Mouse (Mus musculus) stomach, embryonic 15.5 days (tissue): ENCODE results near the gene Mrps2. TPM values are rescaled to one million over a fixed set of nuclear protein-coding genes. Genes with fewer than 3 reads are reported as not detected.
"Not testable (repeated sequence)": the region's sequence is repeated elsewhere in the genome, so short reads cannot be mapped to it uniquely, and the experiment has no call there.

Experiments used
- ATAC-seq: fragments of 200-750 bp; cut with Nextera tagmentation; 2 replicates; pipeline ENCODE4 v1.8.0; 2017; ENCODE audit warnings: low read depth, moderate number of reproducible peaks, moderate TSS enrichment; ENCODE audit not compliant: insufficient read depth, low FRiP score
- H3K27ac ChIP-seq: fragments of 300-500 bp; sonication (generic); 2 replicates; pipeline ENCODE4 v1.5.1; 2015; ENCODE audit warnings: mild to moderate bottlenecking, inconsistent platforms
- H3K27me3 ChIP-seq: fragments of 300-500 bp; sonication (generic); replicated peaks from 2 replicates; pipeline ENCODE4 v1.6.1; 2015; ENCODE audit warnings: inconsistent platforms
- H3K36me3 ChIP-seq: fragments of 300-500 bp; sonication (generic); 2 replicates; pipeline ENCODE4 v1.6.1; 2015; ENCODE audit warnings: inconsistent platforms
- H3K4me1 ChIP-seq: fragments of 300-500 bp; sonication (generic); 2 replicates; pipeline ENCODE4 v1.6.1; 2015; ENCODE audit warnings: inconsistent platforms
- H3K4me2 ChIP-seq: fragments of 300-500 bp; sonication (generic); 2 replicates; pipeline ENCODE4 v1.6.1; 2015; ENCODE audit warnings: mild to moderate bottlenecking, inconsistent platforms
- H3K4me3 ChIP-seq: fragments of 300-500 bp; sonication (generic); replicated peaks from 2 replicates; pipeline ENCODE4 v1.5.1; 2015; ENCODE audit warnings: inconsistent platforms
- H3K9ac ChIP-seq: fragments of 300-500 bp; sonication (generic); 2 replicates; pipeline ENCODE4 v1.6.1; 2015; ENCODE audit warnings: inconsistent platforms
- H3K9me3 ChIP-seq: fragments of 300-500 bp; sonication (generic); 2 replicates; pipeline ENCODE4 v1.6.1; 2016; ENCODE audit warnings: inconsistent platforms
- WGBS: fragments of 180-500 bp; shearing (Covaris S2); methylation state at CpG from one replicate; pipeline ENCODE4 v1.1.7; 2015; 5-methylcytosine and 5-hydroxymethylcytosine counted together
- polyA plus RNA-seq: library from polyadenylated mRNA; unstranded; fragments of >200 nt; fragmentation: Nextera tagmentation; extraction: Ambion mirVana; gene quantifications from 2 replicates; pipeline ENCODE4 v1.2.1, GENCODE M21; 2015

Gene Mrps2
- polyA plus RNA-seq, 1 experiment from 2014 or later, result 51.8 TPM

DNA sequence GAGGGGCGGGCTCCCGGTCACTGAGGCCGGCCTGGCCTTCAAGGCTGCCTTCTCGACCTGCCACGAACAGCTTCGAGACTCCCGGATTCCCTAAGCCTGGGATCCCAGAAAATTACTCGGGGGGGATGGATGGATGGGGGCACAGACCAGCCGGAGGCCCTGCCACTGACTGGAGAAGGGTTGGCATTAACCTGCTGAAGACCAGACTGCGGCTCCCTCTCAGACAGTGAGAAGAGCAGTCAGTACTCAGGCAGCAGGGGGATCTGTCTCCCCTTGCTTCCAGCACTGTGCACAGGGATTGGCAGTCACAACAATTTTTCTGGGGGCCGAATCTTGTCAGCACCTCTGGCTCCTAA lies 20.6 kb upstream of the Mrps2 start:
- peak overlapping the region; percentile 96 for H3K4me2 ChIP-seq
- H3K9ac ChIP-seq, result peak overlapping the region; percentile 69
- 0 out of 2 replicates have a peak, but pooled peaks cover 14% of the 10 kb centered on the region for H3K4me1 ChIP-seq
- H3K27me3 ChIP-seq, result no peaks in the 10 kb centered on the region
- no peak; the same call in 1 of the 2 replicates for ATAC-seq
- peaks cover 11% of the 10 kb centered on the region for H3K36me3 ChIP-seq
- no peak overlapping the region for H3K27ac ChIP-seq
- no peaks in the 10 kb centered on the region for H3K9me3 ChIP-seq
- peak overlapping the region; percentile 80 for H3K4me3 ChIP-seq
- 8% methylated on average over 11 of the region's 11 CpGs for WGBS

GRCm38 (mm10) chr2:28451663-28452062 lies 16.2 kb upstream of the Mrps2 start:
- no peak overlapping the region for H3K4me3 ChIP-seq
- 0 out of 2 replicates have a peak, but pooled peaks cover 8% of the 10 kb centered on the region for H3K4me1 ChIP-seq
- H3K36me3 ChIP-seq, result peaks cover 16% of the 10 kb centered on the region
- no peak overlapping the region for H3K27ac ChIP-seq
- H3K4me2 ChIP-seq, result no peak overlapping the region
- ATAC-seq, result no peak
- H3K27me3 ChIP-seq, result no peaks in the 10 kb centered on the region
- H3K9me3 ChIP-seq, result no peaks in the 10 kb centered on the region
- H3K9ac ChIP-seq, result no peak overlapping the region
- 89% methylated on average over 11 of the region's 11 CpGs for WGBS

DNA sequence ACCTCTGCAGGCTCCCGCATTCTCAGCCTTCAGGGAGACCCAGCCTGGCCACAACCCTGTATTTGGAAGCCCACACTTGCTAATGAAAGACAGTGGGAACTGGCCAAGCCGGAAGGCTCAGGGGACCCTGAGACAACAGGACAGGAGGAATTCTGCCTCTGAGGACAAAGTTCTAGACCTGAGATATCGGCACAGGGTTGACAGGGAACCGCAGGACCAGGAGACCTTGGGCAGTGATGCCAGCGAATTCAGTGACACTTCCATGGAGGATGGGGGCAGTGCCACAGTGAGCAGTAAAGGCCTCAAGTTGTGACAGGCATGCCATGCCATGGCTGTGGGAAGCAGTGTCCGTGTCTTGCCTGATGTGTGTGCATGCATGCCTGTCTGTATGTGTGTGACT lies 14.3 kb upstream of the Mrps2 start:
- Histone ChIP-seq H3K36me3 (peaks cover 16% of the 10 kb centered on the region), H3K27ac (no peak overlapping the region), H3K27me3 (no peaks in the 10 kb centered on the region), H3K4me3 (no peak overlapping the region), H3K9me3 (no peaks in the 10 kb centered on the region), H3K4me1 (no peaks in the 10 kb centered on the region), H3K9ac (no peak overlapping the region), H3K4me2 (no peak overlapping the region)
- 85% methylated on average over 6 of the region's 6 CpGs for WGBS
- ATAC-seq, result no peak

DNA sequence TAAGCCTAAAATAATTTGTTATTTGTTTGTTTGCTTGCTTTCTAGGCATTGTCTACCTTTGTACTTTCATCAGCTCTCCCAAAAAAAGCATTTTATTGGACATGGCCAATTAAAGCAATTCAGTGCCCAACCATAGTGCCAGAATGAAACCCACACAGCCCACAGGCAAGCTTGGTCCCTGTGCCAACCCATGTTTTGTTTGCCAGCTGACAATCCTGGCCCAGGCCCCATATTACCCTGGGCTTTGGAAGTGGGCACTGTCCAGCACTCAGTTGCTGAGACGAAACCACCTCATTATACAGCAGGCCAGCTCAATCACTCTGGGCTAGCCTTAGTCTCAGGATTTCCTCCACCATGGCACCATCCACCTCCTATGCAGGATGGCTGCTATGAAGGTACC lies 11.2 kb upstream of the Mrps2 start:
- no peak for ATAC-seq
- no peak overlapping the region for H3K9ac ChIP-seq
- no peak overlapping the region for H3K4me3 ChIP-seq
- WGBS, result 77% methylated on average over 1 of the region's 1 CpGs
- H3K4me1 ChIP-seq, result no peaks in the 10 kb centered on the region
- H3K4me2 ChIP-seq, result no peak overlapping the region
- peaks cover 11% of the 10 kb centered on the region for H3K36me3 ChIP-seq
- H3K27ac ChIP-seq, result no peak overlapping the region
- H3K27me3 ChIP-seq, result no peaks in the 10 kb centered on the region
- no peaks in the 10 kb centered on the region for H3K9me3 ChIP-seq

- Histone ChIP-seq H3K27me3 (no peaks in the 10 kb centered on the region), H3K27ac (no peak overlapping the region), H3K9ac (no peak overlapping the region), H3K4me3 (no peak overlapping the region), H3K9me3 (no peaks in the 10 kb centered on the region), H3K4me1 (peaks cover 13% of the 10 kb centered on the region), H3K4me2 (no peak overlapping the region), H3K36me3 (0 out of 2 replicates have a peak, but pooled peaks cover under 1% of the 10 kb centered on the region)
- 37% methylated on average over 3 of the region's 3 CpGs for WGBS
- no peak for ATAC-seq
Observed at GRCm38 (mm10) chr2:28463919-28464318, 3.9 kb upstream of the Mrps2 start.

- no peak overlapping the region for H3K4me3 ChIP-seq
- no peaks in the 10 kb centered on the region for H3K27me3 ChIP-seq
- 81% methylated on average over 9 of the region's 9 CpGs for WGBS
- peaks cover 10% of the 10 kb centered on the region; the same call in 1 of the 2 replicates for H3K36me3 ChIP-seq
- no peak overlapping the region for H3K9ac ChIP-seq
- ATAC-seq, result no peak
- H3K4me2 ChIP-seq, result no peak overlapping the region
- no peak overlapping the region for H3K27ac ChIP-seq
- no peaks in the 10 kb centered on the region for H3K9me3 ChIP-seq
- H3K4me1 ChIP-seq, result peaks cover 16% of the 10 kb centered on the region
Observed at GRCm38 (mm10) chr2:28464919-28465318, 2.9 kb upstream of the Mrps2 start.

DNA sequence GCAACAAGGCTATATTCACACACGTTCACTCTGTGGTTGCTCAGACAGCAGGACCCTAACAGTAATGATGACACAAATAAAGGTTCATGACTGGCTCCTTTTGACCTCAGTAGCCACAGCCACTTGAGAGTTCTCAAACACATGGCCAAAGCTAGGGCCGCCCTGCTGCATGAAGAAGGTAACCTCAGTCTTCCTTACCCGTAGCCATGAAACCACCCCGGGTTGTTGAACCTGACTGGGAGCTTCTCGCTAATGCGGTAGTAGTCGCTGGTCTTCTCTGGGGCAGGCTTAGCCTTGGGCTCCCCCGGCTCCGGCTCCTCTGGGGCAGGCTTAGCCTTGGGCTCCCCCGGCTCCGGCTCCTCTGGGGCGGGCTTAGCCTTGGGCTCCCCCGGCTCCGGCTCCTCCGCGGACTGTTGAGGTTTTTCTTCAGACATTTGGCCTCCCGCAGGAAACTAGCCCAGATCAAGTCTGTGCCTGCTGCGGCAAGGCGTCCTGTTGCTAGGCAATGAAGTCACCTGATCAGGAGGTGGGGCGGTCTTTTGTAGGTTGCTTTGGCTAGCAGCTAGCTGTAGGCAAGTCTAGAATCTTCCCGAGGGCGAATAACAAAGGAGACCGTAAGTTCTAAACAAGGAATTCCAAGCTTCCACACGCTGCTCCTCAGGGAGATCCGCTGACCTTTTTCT lies 1.9 kb upstream of the Mrps2 start, which contains the start of gene 1700007K13Rik:
TSS of gene 1700007K13Rik (minus strand) at position 497 of the 683 bp plus-strand sequence.
- Histone ChIP-seq H3K9me3 (no peaks in the 10 kb centered on the region), H3K4me1 (peaks cover 16% of the 10 kb centered on the region), H3K9ac (no peak within 1 kb of the TSS), H3K27ac (no peak within 1 kb of the TSS), H3K4me2 (peak within 1 kb of the TSS; percentile 71), H3K36me3 (peaks cover 20% of the 10 kb centered on the region), H3K27me3 (no peaks in the 10 kb centered on the region), H3K4me3 (peak within 1 kb of the TSS; percentile 28)
- WGBS, result 4% methylated on average over 25 of the region's 25 CpGs
- ATAC-seq, result 0 out of 2 replicates have a peak, but pooled peaks have one; percentile 36

GRCm38 (mm10) chr2:28468486-28469225 lies 790 bp downstream of the Mrps2 start:
- Histone ChIP-seq H3K27ac (no peak overlapping the region), H3K4me2 (peak overlapping the region; percentile 75), H3K27me3 (no peaks in the 10 kb centered on the region), H3K4me1 (peaks cover 16% of the 10 kb centered on the region), H3K9me3 (no peaks in the 10 kb centered on the region), H3K4me3 (peak overlapping the region; percentile 97), H3K36me3 (peaks cover 37% of the 10 kb centered on the region), H3K9ac (peak overlapping the region; percentile 98)
- WGBS, result 52% methylated on average over 18 of the region's 18 CpGs
- ATAC-seq, result no peak

GRCm38 (mm10) chr2:28469461-28469860 lies 1.6 kb downstream of the Mrps2 start:
- Histone ChIP-seq H3K4me3 (no peak overlapping the region), H3K36me3 (peaks cover 37% of the 10 kb centered on the region), H3K9me3 (no peaks in the 10 kb centered on the region), H3K9ac (no peak overlapping the region), H3K27me3 (no peaks in the 10 kb centered on the region), H3K4me1 (peaks cover 16% of the 10 kb centered on the region), H3K4me2 (no peak overlapping the region), H3K27ac (no peak overlapping the region)
- no peak for ATAC-seq
- WGBS, result 98% methylated on average over 14 of the region's 14 CpGs

DNA sequence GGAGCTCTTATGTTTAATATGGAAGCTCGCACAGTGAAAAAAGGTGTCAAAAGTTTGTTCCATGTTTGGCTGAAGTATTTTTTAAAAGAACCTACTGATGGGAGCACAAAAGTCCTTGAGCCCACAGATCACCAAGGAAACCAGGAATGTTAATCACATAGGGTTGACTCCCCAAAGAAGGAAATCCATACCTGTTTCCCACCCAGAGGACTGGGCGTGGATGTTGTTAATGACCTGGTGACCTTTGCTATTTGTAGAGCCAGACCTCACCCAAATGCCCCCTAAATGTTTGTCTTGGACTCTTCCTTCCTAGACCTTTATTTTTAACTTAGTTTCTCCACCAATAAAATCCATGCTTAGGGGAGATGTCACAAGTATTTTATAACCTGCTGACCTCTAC lies 2.7 kb downstream of the Mrps2 start:
- H3K9ac ChIP-seq, result no peak overlapping the region
- WGBS, result 84% methylated on average over 2 of the region's 2 CpGs
- H3K36me3 ChIP-seq, result peaks cover 37% of the 10 kb centered on the region
- no peak for ATAC-seq
- H3K4me3 ChIP-seq, result no peak overlapping the region
- no peaks in the 10 kb centered on the region for H3K9me3 ChIP-seq
- H3K27ac ChIP-seq, result no peak overlapping the region
- H3K4me1 ChIP-seq, result peaks cover 16% of the 10 kb centered on the region
- no peaks in the 10 kb centered on the region for H3K27me3 ChIP-seq
- no peak overlapping the region for H3K4me2 ChIP-seq

DNA sequence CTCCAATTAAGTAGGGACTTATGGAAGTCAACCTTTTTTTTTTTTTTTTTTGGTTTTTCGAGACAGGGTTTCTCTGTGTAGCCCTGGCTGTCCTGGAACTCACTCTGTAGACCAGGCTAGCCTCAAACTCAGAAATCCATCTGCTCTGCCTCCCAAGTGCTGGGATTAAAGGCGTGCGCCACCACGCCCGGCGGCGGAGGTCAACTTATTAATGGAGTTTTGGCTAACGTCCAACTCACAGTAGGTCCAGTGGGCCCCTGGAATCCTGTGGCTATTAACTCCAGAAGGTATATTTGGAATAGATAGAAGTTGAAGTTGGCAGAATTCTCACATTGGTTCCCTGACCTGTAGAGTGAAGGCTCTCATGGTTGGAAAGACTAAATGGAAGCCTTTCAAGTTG lies 4.1 kb downstream of the Mrps2 start:
- peaks cover 37% of the 10 kb centered on the region for H3K36me3 ChIP-seq
- not testable (repeated sequence) for H3K9ac ChIP-seq, H3K27ac ChIP-seq, H3K27me3 ChIP-seq, ATAC-seq, H3K4me3 ChIP-seq, H3K9me3 ChIP-seq, H3K4me2 ChIP-seq
- 96% methylated on average over 8 of the region's 8 CpGs for WGBS
- peaks cover 11% of the 10 kb centered on the region for H3K4me1 ChIP-seq

GRCm38 (mm10) chr2:28477993-28478392 lies 10.1 kb downstream of the Mrps2 start:
- 86% methylated on average over 5 of the region's 5 CpGs for WGBS
- H3K9me3 ChIP-seq, H3K27me3 ChIP-seq, H3K36me3 ChIP-seq, H3K4me2 ChIP-seq, H3K4me3 ChIP-seq, H3K9ac ChIP-seq, H3K4me1 ChIP-seq, H3K27ac ChIP-seq, ATAC-seq: not testable (repeated sequence)
